Mouse (Mus musculus) lung, embryonic 16.5 days (tissue): ENCODE measurements at regions not wholly inside any gene's neighbourhood (a gene's known extent, or its start where the extent isn't known, plus 50 kb on each side); places are given as distances from the start of the nearest gene placed in this dataset.

Source experiments
- ATAC-seq: fragments of 200-750 bp; cut with Nextera tagmentation; 2 replicates; pipeline ENCODE4 v1.8.0; 2017; ENCODE audit warnings: low read depth, mild to moderate bottlenecking, moderate library complexity
- H3K27ac ChIP-seq: fragments of 300-500 bp; sonication (generic); 2 replicates; pipeline ENCODE4 v1.5.1; 2014; ENCODE audit warnings: mild to moderate bottlenecking, control low read depth, low read length
- H3K27me3 ChIP-seq: fragments of 300-500 bp; sonication (generic); 2 replicates; pipeline ENCODE4 v1.6.1; 2014; ENCODE audit warnings: low read depth, low read length, mixed read lengths; ENCODE audit not compliant: control insufficient read depth, insufficient read depth
- H3K36me3 ChIP-seq: fragments of 300-500 bp; sonication (generic); 2 replicates; pipeline ENCODE4 v1.6.1; 2014; ENCODE audit warnings: low read length; ENCODE audit not compliant: control insufficient read depth, insufficient read depth
- H3K4me1 ChIP-seq: fragments of 300-500 bp; sonication (generic); replicated peaks from 2 replicates; pipeline ENCODE4 v1.6.1; 2014; ENCODE audit warnings: low read length, mixed read lengths; ENCODE audit not compliant: control insufficient read depth, insufficient read depth
- H3K4me2 ChIP-seq: fragments of 300-500 bp; sonication (generic); 2 replicates; pipeline ENCODE4 v1.6.1; 2014; ENCODE audit warnings: low read depth, low read length, control low read depth
- H3K4me3 ChIP-seq: fragments of 300-500 bp; sonication (generic); 2 replicates; pipeline ENCODE4 v1.5.1; 2014; ENCODE audit warnings: mild to moderate bottlenecking, low read length, control low read depth
- H3K9ac ChIP-seq: fragments of 300-500 bp; sonication (generic); 2 replicates; pipeline ENCODE4 v1.6.1; 2014; ENCODE audit warnings: low read length, control low read depth
- H3K9me3 ChIP-seq: fragments of 300-500 bp; sonication (generic); 2 replicates; pipeline ENCODE4 v1.6.1; 2016; ENCODE audit warnings: low read length; ENCODE audit not compliant: control insufficient read depth
- WGBS: fragments of 180-500 bp; shearing (Covaris S2); extraction: QIAGEN DNeasy Blood & Tissue Kit; methylation state at CpG from one replicate; pipeline ENCODE4 v1.1.7; 2014; 5-methylcytosine and 5-hydroxymethylcytosine counted together

DNA sequence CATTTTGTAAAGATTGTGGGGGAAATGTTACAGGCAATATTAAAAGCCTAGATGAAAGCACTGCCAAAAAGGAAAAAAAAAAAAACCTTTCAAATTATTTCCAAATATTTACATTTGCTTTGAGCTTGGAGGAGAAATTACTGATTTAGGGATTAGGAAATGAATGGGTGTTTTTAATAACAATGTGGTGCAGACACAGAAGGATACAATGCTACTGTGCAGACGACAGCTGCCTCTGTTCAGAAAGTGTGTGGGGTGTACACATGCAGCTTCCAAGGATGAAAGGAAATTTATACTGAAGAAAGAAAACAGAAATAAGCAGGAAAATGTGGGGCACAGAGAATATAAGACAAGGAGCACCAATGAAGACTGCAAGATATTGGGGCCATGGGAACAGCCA, 3070.3 kb upstream of the Gm6569 start:
- H3K9ac ChIP-seq: no peak overlapping the region
- no peaks in the 10 kb centered on the region for H3K27me3 ChIP-seq
- no peak overlapping the region for H3K4me2 ChIP-seq
- H3K36me3 ChIP-seq: no peaks in the 10 kb centered on the region
- no peaks in the 10 kb centered on the region for H3K9me3 ChIP-seq
- ATAC-seq: no peak
- no peaks in the 10 kb centered on the region for H3K4me1 ChIP-seq
- no peak overlapping the region for H3K4me3 ChIP-seq
- no peak overlapping the region for H3K27ac ChIP-seq
- WGBS: 21% methylated on average over 1 of the region's 1 CpGs

DNA sequence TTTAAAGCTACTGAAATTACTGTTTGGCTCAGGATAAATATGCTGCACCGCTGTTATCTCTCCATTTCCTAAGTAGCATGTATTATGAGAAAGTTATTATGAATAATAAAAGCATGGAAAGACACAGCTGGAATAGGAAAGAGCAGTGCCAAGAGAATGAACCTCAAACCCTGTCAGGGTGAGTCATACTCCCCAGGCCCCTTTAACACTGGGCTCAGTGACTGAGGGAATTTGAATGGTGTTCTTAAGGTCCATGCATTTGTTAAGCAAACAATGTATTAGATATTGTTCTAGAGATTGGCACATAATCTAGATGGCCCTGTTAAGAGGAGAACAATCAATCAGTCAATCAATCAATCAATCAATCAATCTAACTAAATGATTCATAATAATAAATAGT, 3069.8 kb upstream of the Gm6569 start:
- no peak overlapping the region for H3K4me3 ChIP-seq
- no peak overlapping the region for H3K9ac ChIP-seq
- H3K4me1 ChIP-seq: no peaks in the 10 kb centered on the region
- no peak for ATAC-seq
- WGBS: 47% methylated on average over 1 of the region's 1 CpGs
- no peaks in the 10 kb centered on the region for H3K27me3 ChIP-seq
- no peaks in the 10 kb centered on the region for H3K36me3 ChIP-seq
- no peak overlapping the region for H3K4me2 ChIP-seq
- no peaks in the 10 kb centered on the region for H3K9me3 ChIP-seq
- H3K27ac ChIP-seq: no peak overlapping the region

DNA sequence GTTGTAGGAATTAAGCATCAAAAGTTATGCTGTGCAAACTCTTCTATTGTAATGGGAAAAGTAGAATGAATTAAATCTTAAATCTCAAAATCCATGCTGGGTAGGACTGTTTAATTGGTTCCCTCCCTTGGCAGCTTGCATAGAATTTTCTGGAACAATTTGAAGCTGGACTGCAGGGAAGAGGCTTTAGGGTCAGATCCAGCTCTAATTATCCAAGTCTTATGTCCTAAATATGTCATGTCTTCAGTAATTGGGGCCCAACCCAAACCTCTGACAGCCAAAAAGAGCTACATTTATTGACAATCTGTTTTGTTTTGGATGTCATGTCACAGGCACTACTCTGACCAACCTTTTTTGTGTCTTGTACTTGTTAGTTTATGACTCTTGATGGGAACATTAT, 3068.9 kb upstream of the Gm6569 start:
- H3K4me1 ChIP-seq: no peaks in the 10 kb centered on the region
- no peaks in the 10 kb centered on the region for H3K36me3 ChIP-seq
- H3K9me3 ChIP-seq: no peaks in the 10 kb centered on the region
- H3K9ac ChIP-seq: no peak overlapping the region
- no peak overlapping the region for H3K27ac ChIP-seq
- no peak for ATAC-seq
- no peaks in the 10 kb centered on the region for H3K27me3 ChIP-seq
- H3K4me3 ChIP-seq: no peak overlapping the region
- no peak overlapping the region for H3K4me2 ChIP-seq
